Mouse (Mus musculus) lung, adult 18-20 months (tissue): ENCODE measurements around the gene Jag1.
A peak's percentile ranks its signal among the peaks of the same experiment; 100 is the strongest.

ENCODE experiments used
- DNase-seq, 2 experiments: peaks; one replicate each; pipeline ENCODE4 v3.0.0; 2022; ENCODE audit warnings: mixed read lengths in 2 of 2

Gene Jag1

GRCm38 (mm10) chr2:137049906-137050305 is 66.5 kb downstream of the Jag1 start:
- DNase-seq, result peak in 1 of 2 experiments; percentile 24

GRCm38 (mm10) chr2:137049367-137049766 is 67.1 kb downstream of the Jag1 start:
- peak; percentile 20 to 39 for DNase-seq

- DNase-seq, result no peak
These were observed 72.3 kb downstream of the Jag1 start for GRCm38 (mm10) chr2:137044122-137044521.
